Mouse (Mus musculus) T-cell, adult 66 days (primary cell): ENCODE results near the gene Xkrx. TPM values are rescaled to one million over a fixed set of nuclear protein-coding genes. Genes with fewer than 3 reads are reported as not detected.

Source experiments
- total RNA-seq, 2 experiments: library from RNA; stranded (reverse); gene quantifications; 3 replicates in 1 of 2; 4 replicates in 1 of 2; pipeline ENCODE4 v1.2.4; 2023

The Xkrx gene
- total RNA-seq: 10 to 100 TPM; 17.1 to 20.2 TPM

DNA sequence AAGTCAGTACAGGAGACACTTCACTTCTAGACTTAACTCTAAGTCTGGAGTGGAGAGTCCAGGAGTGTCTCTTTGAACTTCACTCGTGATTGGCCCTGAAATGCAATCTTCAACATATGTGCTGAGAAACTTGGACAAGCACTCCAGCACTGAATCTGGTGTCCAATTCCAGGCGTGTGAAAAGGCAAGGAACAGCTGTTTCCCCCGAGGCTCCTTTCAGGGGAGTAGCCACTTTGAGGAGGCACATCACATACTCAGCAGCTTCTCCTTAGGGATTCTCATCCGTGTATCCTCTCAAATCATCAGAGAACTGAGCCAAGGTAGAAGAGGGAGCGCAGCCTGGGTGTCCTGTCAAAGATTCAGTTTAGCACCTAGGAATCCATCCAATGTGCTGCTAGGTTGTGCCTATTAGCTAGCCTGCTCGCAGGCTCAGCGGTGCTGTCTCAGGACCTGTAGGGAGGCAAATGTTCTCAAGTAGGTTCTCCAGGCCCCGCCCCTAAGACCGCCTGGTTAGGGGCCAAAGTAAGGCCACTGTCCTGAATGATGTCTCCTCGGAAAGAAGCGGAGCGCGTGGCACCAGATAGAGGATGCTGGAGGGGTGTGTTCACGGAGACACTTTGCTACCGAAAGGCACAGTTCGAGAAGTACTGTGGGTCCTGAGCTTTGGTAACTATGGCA, at the start of gene Xkrx:
Gene Xkrx, minus strand, starts transcription at position 34 of the 678 bp plus-strand sequence.

GRCm38 (mm10) chrX:134187201-134187600, 25.3 kb upstream of the Xkrx start, which contains the start of gene Arl13a:
Gene Arl13a, plus strand, starts transcription at chrX:134187501.

Other genes with a start within 250 kb of the Xkrx start
- not detected for gene Sytl4, start 180.3 kb downstream of the Xkrx start, total RNA-seq
- gene Cstf2, start 102.9 kb downstream of the Xkrx start, total RNA-seq: 10 to 100 TPM; 42.0 to 47.0 TPM
- gene Arl13a, start 25.4 kb upstream of the Xkrx start, total RNA-seq: not detected
- gene Nox1, start 59.9 kb upstream of the Xkrx start, total RNA-seq: 1 to 10 TPM; 1.3 to 2.3 TPM
- gene Trmt2b, start 114.9 kb upstream of the Xkrx start, total RNA-seq: 10 to 100 TPM; 20.9 to 29.6 TPM
- gene Tmem35a, start 133.1 kb upstream of the Xkrx start, total RNA-seq: under 1 TPM in 1 of 2 experiments, not detected in 1; 0.47 TPM
- 1 to 10 TPM; 1.6 to 1.9 TPM for gene Cenpi, start 146.0 kb upstream of the Xkrx start, total RNA-seq
- not detected for gene Drp2, start 242.5 kb upstream of the Xkrx start, total RNA-seq